Mouse (Mus musculus) liver, embryonic 14.5 days (tissue): ENCODE measurements at regions not wholly inside any gene's neighbourhood (a gene's known extent, or its start where the extent isn't known, plus 50 kb on each side); places are given as distances from the start of the nearest gene placed in this dataset.

ENCODE experiments used
- CTCF ChIP-seq: IDR thresholded peaks from 2 replicates; pipeline ENCODE4 v1.5.1; 2016; ENCODE audit warnings: antibody characterized with exemption, low read depth, control low read depth
- EP300 ChIP-seq: IDR thresholded peaks from 2 replicates; pipeline ENCODE4 v1.6.1; 2016; ENCODE audit warnings: antibody characterized with exemption, low read depth

DNA sequence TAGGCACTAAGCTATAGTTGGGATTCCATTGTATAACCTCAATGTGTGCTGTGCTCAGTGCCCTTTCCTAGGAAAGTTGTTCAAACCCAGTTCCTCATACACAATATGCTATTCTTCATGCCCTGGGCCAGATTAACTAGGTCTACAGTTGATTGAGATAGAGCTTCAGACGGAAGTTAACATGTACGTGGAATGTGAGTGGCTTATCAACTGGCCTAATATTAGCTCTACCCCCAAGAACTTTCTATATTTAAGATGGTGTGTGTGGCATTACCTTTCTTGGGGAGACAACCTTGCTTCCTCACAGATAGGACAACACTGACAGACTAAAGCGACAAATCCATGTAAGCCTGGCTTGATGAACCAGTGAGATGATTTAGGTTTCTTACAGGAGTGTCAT, 629.4 kb upstream of the Fam92a start:
- no peak for TF ChIP-seq CTCF
- no peak for TF ChIP-seq EP300
